Mouse (Mus musculus): ENCODE data around the gene Dbx1.

- TF ChIP-seq GATA1 (IDR thresholded peaks at IDR 0.05; ENCODE audit: borderline replicate concordance, low read length): no peak
- no peak for TF ChIP-seq CTCF (IDR thresholded peaks at IDR 0.05; ENCODE audit: low read depth, low read length)
- TF ChIP-seq TAL1 (conservative IDR thresholded peaks at IDR 0.05; ENCODE audit: low read depth, low read length): no peak
Observed at GRCm38 (mm10) chr7:49581951-49582350, 54.7 kb downstream of the Dbx1 start.
